Mouse (Mus musculus) Patski (cell line): Measurements from ENCODE around the gene Ciart. TPM values are rescaled to one million over a fixed set of nuclear protein-coding genes. Genes with fewer than 3 reads are reported as not detected.
A peak's percentile ranks its signal among the peaks of the same experiment; 100 is the strongest.

Experiments
- ATAC-seq: fragments of 100-300 bp; one replicate; pipeline ENCODE4 v1.8.0; 2021
- CTCF ChIA-PET: fragments of 350-600 bp; sonication (Branson Sonifier 250); formaldehyde crosslinking; loops from one replicate; lab custom pipeline; 2022; ENCODE audit warnings: inconsistent platforms; lab: Charles Lee
- POLR2A ChIA-PET: fragments of 350-600 bp; sonication (Branson Sonifier 250); formaldehyde crosslinking; loops from one replicate; lab custom pipeline; 2022; ENCODE audit warnings: antibody characterized with exemption, inconsistent platforms; lab: Charles Lee
- DNase-seq: peaks from one replicate; pipeline ENCODE4 v3.0.0-alpha.2; 2011; ENCODE audit warnings: low read depth, low spot score
- H3K27me3 ChIP-seq: fragments of 371-371 bp; one replicate; pipeline ENCODE4 v1.5.1; 2021
- CTCF ChIP-seq: fragments of 100-300 bp; IDR thresholded peaks from one replicate; pipeline ENCODE4 v1.5.1; 2021
- in situ Hi-C: fragments of 300-500 bp; cut with MboI; formaldehyde crosslinking; loops from 3 replicates; pipeline ENCODE4 v1.11.1; 2018; ENCODE audit warnings: low pct_unique_long_range_greater_than_20kb, mixed read lengths
- polyA plus RNA-seq: library from polyadenylated mRNA; unstranded; gene quantifications from one replicate; pipeline ENCODE4 v1.2.3, GENCODE M21; 2021

The Ciart gene
- polyA plus RNA-seq, 1 experiment from 2014 or later: 6.8 TPM

DNA sequence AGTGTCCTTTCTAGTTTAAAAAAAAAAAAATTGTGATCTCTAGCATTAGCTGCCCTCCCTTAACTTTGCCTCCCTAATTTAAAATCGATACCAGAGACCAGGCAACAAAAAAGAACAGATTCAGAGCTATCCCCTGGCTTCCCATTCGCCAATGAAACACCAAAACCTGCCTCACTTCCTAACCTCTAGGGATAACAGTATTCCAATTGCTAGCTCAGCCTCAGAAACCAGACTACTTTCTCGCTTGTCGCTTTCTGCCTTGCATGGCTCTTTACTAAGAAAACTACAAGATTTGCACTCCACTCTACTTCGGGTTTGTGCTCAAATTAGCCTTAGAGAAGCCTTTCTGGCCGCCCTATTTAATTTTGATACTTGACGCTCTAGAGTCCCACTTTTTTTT lies 25.9 kb downstream of the Ciart start:
- no peak for DNase-seq
- no peaks in the 10 kb centered on the region for H3K27me3 ChIP-seq
- in situ Hi-C loops: no loop called here
- peak; percentile 14 for ATAC-seq
- ChIA-PET CTCF (interaction anchor here (1.3 kb wide), 1 partner anchor 108 kb away, joined by 6 read pairs; no protein-coding TSS in a partner anchor), POLR2A (interaction anchor here (0.7 to 1.8 kb wide), 4 partner anchors 13 to 406 kb away, joined by 3 to 5 read pairs (median 4); no protein-coding TSS in a partner anchor)
- TF ChIP-seq CTCF: no peak

GRCm38 (mm10) chr3:95855502-95856089 lies 26.5 kb downstream of the Ciart start, which contains the start of gene Prpf3:
Gene Prpf3 (minus strand): TSS chr3:95855885.
- TF ChIP-seq CTCF: no peak
- no peaks in the 10 kb centered on the region for H3K27me3 ChIP-seq
- in situ Hi-C loops: no loop called here
- DNase-seq (peak; percentile 82), ATAC-seq (peak; percentile 80)
- ChIA-PET POLR2A (interaction anchor here (0.7 to 1.8 kb wide), 4 partner anchors 13 to 406 kb away, joined by 3 to 5 read pairs (median 4); no protein-coding TSS in a partner anchor), CTCF (interaction anchor here (1.3 kb wide), 1 partner anchor 108 kb away, joined by 6 read pairs; no protein-coding TSS in a partner anchor)

GRCm38 (mm10) chr3:95851317-95851716 lies 30.7 kb downstream of the Ciart start:
- in situ Hi-C loops: no loop called here
- TF ChIP-seq CTCF: no peak
- ChIA-PET POLR2A (no interaction called here), CTCF (no interaction called here)
- ATAC-seq: no peak
- no peaks in the 10 kb centered on the region for H3K27me3 ChIP-seq
- no peak for DNase-seq

DNA sequence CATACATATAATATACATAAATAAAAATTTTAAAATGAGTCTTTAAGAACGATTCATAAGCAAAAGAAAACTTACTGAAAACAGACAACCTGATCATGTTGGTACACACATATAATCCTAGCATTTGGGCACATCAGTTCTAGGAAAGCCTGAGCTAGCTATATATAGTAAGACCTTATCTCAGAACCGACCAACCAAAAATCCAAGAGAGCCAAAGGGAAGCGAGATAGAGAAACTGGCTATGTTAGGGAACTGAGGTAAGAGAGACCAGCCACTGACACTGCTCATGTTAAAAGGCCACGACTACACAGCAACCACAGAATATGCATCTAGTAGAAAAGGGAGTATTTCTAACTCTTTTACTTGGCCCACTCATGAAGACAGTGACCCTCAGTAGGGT lies 31.4 kb downstream of the Ciart start:
- ATAC-seq (no peak), DNase-seq (no peak)
- in situ Hi-C loops: no loop called here
- TF ChIP-seq CTCF: no peak
- POLR2A ChIA-PET: interaction anchor here (0.7 to 0.8 kb wide), 2 partner anchors 17 to 23 kb away, joined by 3 read pairs; no protein-coding TSS in a partner anchor
- CTCF ChIA-PET: interaction anchor here (1.0 kb wide), 1 partner anchor 116 kb away, joined by 4 read pairs; no protein-coding TSS in a partner anchor
- no peaks in the 10 kb centered on the region for H3K27me3 ChIP-seq

- ATAC-seq: no peak
- peak; percentile 60 for TF ChIP-seq CTCF
- POLR2A ChIA-PET: interaction anchor here (0.7 kb wide), 1 partner anchor 25 kb away, joined by 6 read pairs; no protein-coding TSS in a partner anchor
- no peaks in the 10 kb centered on the region for H3K27me3 ChIP-seq
- CTCF ChIA-PET: interaction anchor here (0.6 to 3.6 kb wide), 7 partner anchors 10 to 820 kb away, joined by 3 to 11 read pairs (median 3); no protein-coding TSS in a partner anchor
- in situ Hi-C loops: no loop called here
- no peak for DNase-seq
These were observed 39.4 kb downstream of the Ciart start for GRCm38 (mm10) chr3:95842503-95843214.

- POLR2A ChIA-PET: no interaction called here
- no peaks in the 10 kb centered on the region for H3K27me3 ChIP-seq
- in situ Hi-C loops: loop anchor here (10.0 kb wide), 1 partner anchor 324 kb away; no protein-coding TSS in a partner anchor
- no peak for TF ChIP-seq CTCF
- no peak for DNase-seq
- ATAC-seq: no peak
- CTCF ChIA-PET: interaction anchor here (1.2 to 1.8 kb wide), 2 partner anchors 8 to 18 kb away, joined by 3 to 5 read pairs; no protein-coding TSS in a partner anchor
These were observed 42.8 kb downstream of the Ciart start for GRCm38 (mm10) chr3:95839250-95839649.

GRCm38 (mm10) chr3:95829053-95829452 lies 53.0 kb downstream of the Ciart start:
- no peak for ATAC-seq
- in situ Hi-C loops: no loop called here
- TF ChIP-seq CTCF: peak; percentile 2
- H3K27me3 ChIP-seq: no peaks in the 10 kb centered on the region
- POLR2A ChIA-PET: no interaction called here
- CTCF ChIA-PET: interaction anchor here (1.3 to 1.9 kb wide), 2 partner anchors 9 to 12 kb away, joined by 3 to 11 read pairs; no protein-coding TSS in a partner anchor
- DNase-seq: no peak

Other genes starting within 250 kb of the Ciart start
- gene Mcl1, start 223.5 kb downstream of the Ciart start, polyA plus RNA-seq: 169 TPM
- 39.5 TPM for gene Adamtsl4, start 194.3 kb downstream of the Ciart start, polyA plus RNA-seq
- 64.9 TPM for gene Ecm1, start 142.7 kb downstream of the Ciart start, polyA plus RNA-seq
- gene Tars2, start 122.0 kb downstream of the Ciart start, polyA plus RNA-seq: 58.1 TPM
- 35.3 TPM for gene Rprd2, start 63.4 kb downstream of the Ciart start, polyA plus RNA-seq
- 48.9 TPM for gene Prpf3, start 26.4 kb downstream of the Ciart start, polyA plus RNA-seq
- gene Mrps21, start 10.7 kb downstream of the Ciart start, polyA plus RNA-seq: 354 TPM
- 0.67 TPM for gene BC028528, start 9.8 kb upstream of the Ciart start, polyA plus RNA-seq
- gene Aph1a, start 11.7 kb upstream of the Ciart start, polyA plus RNA-seq: 297 TPM
- 1.2 TPM for gene Car14, start 22.4 kb upstream of the Ciart start, polyA plus RNA-seq
- gene Anp32e, start 47.0 kb upstream of the Ciart start, polyA plus RNA-seq: 224 TPM
- 118 TPM for gene Plekho1, start 113.8 kb upstream of the Ciart start, polyA plus RNA-seq
- 36.2 TPM for gene Vps45, start 176.2 kb upstream of the Ciart start, polyA plus RNA-seq
- 45.3 TPM for gene Otud7b, start 222.3 kb upstream of the Ciart start, polyA plus RNA-seq